Mouse (Mus musculus) midbrain, embryonic 14.5 days (tissue): ENCODE results near the gene Ube2d2b. TPM values are rescaled to one million over a fixed set of nuclear protein-coding genes. Genes with fewer than 3 reads are reported as not detected.

Experiments used
- ATAC-seq: fragments of 200-750 bp; cut with Nextera tagmentation; 2 replicates; pipeline ENCODE4 v1.8.0; 2017; ENCODE audit warnings: moderate number of reproducible peaks, moderate library complexity; ENCODE audit not compliant: low FRiP score, low TSS enrichment
- DNase-seq: peaks from one replicate; pipeline ENCODE4 v3.0.0-alpha.2; 2015
- H3K27ac ChIP-seq: fragments of 300-500 bp; sonication (generic); replicated peaks from 2 replicates; pipeline ENCODE4 v1.5.1; 2014; ENCODE audit warnings: mild to moderate bottlenecking, low read depth, low read length, moderate library complexity
- H3K27me3 ChIP-seq: fragments of 300-500 bp; sonication (generic); 2 replicates; pipeline ENCODE4 v1.6.1; 2014; ENCODE audit warnings: low read length, control low read depth, mixed read lengths; ENCODE audit not compliant: control insufficient read depth, insufficient read depth
- H3K36me3 ChIP-seq: fragments of 300-500 bp; sonication (generic); 2 replicates; pipeline ENCODE4 v1.6.1; 2014; ENCODE audit warnings: low read length, control low read depth; ENCODE audit not compliant: control insufficient read depth, insufficient read depth
- H3K4me1 ChIP-seq: fragments of 300-500 bp; sonication (generic); 2 replicates; pipeline ENCODE4 v1.6.1; 2014; ENCODE audit warnings: mild to moderate bottlenecking, antibody characterized with exemption, low read length, control low read depth; ENCODE audit not compliant: control insufficient read depth, insufficient read depth
- H3K4me2 ChIP-seq: fragments of 300-500 bp; sonication (generic); 2 replicates; pipeline ENCODE4 v1.6.1; 2014; ENCODE audit warnings: mild to moderate bottlenecking, low read length, moderate library complexity
- H3K4me3 ChIP-seq: fragments of 300-500 bp; sonication (generic); replicated peaks from 2 replicates; pipeline ENCODE4 v1.5.1; 2014; ENCODE audit warnings: low read depth, low read length
- H3K9ac ChIP-seq: fragments of 300-500 bp; sonication (generic); replicated peaks from 2 replicates; pipeline ENCODE4 v1.6.1; 2014; ENCODE audit warnings: mild to moderate bottlenecking, low read length, moderate library complexity
- H3K9me3 ChIP-seq: fragments of 300-500 bp; sonication (generic); 2 replicates; pipeline ENCODE4 v1.6.1; 2016; ENCODE audit warnings: low read length, control low read depth, mixed read lengths; ENCODE audit not compliant: control insufficient read depth
- WGBS: fragments of 180-500 bp; shearing (Covaris S2); extraction: QIAGEN DNeasy Blood & Tissue Kit; methylation state at CpG from one replicate; pipeline ENCODE4 v1.1.7; 2014; 5-methylcytosine and 5-hydroxymethylcytosine counted together
- polyA plus RNA-seq: library from polyadenylated mRNA; unstranded; fragments of >200 nt; fragmentation: Nextera tagmentation; extraction: Ambion mirVana; gene quantifications from 2 replicates; pipeline ENCODE4 v1.2.1, GENCODE M21; 2014

Ube2d2b gene
- polyA plus RNA-seq, 1 experiment from 2014 or later, result 0.33 TPM

DNA sequence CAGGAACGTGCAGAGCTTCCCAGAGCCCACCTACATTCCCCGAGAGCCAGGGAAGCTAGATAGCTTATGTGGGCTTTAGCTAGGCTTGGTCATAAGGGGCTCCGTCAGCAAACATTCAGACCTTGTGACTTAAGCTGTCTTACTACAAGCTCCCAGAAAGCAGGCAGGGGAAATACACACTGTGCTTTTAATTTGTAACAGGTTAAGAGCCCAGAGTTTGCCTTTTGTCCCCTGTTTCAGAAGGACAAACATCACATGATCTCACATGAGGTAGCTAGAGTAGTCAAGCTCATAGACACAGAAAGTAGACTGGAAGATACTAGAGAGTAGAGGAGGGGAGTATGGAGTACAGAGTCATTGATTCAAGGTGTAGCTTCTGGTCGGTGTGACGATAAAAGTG is 50.8 kb downstream of the Ube2d2b start:
- WGBS, result 85% methylated on average over 5 of the region's 5 CpGs
- ATAC-seq, result no peak
- Histone ChIP-seq H3K27me3 (no peaks in the 10 kb centered on the region), H3K27ac (no peak overlapping the region), H3K9ac (no peak overlapping the region), H3K9me3 (no peaks in the 10 kb centered on the region), H3K4me2 (no peak overlapping the region), H3K36me3 (no peaks in the 10 kb centered on the region), H3K4me1 (no peaks in the 10 kb centered on the region), H3K4me3 (no peak overlapping the region)
- no peak for DNase-seq

Other genes with a start within 250 kb of the Ube2d2b start
- 22.4 and 27.6 TPM in 2 replicates for gene Rpap2, start 232.7 kb upstream of the Ube2d2b start, polyA plus RNA-seq
- gene Glmn, start 232.2 kb upstream of the Ube2d2b start, polyA plus RNA-seq, result 43.3 and 45.5 TPM in 2 replicates
- not detected in 2 replicates for gene Gfi1, start 104.1 kb upstream of the Ube2d2b start, polyA plus RNA-seq
- gene Evi5, start 45.0 kb downstream of the Ube2d2b start, polyA plus RNA-seq, result 40.5 and 44.3 TPM in 2 replicates
- 69.8 and 74.8 TPM in 2 replicates for gene Rpl5, start 70.4 kb downstream of the Ube2d2b start, polyA plus RNA-seq
- gene Fam69a, start 157.0 kb downstream of the Ube2d2b start, polyA plus RNA-seq, result 48.5 and 53.9 TPM in 2 replicates
- 91.4 and 113 TPM in 2 replicates for gene Mtf2, start 235.6 kb downstream of the Ube2d2b start, polyA plus RNA-seq